Comparison of ENCODE assay signal across 23 mouse cellular contexts in genomic region chr7:142666109-142666508, GRCm38 (mm10). TPM values are rescaled to one million over a fixed set of nuclear protein-coding genes. Genes with fewer than 3 reads are reported as not detected.
DNase-seq lines count a peak whose midpoint lies in the region; ATAC-seq lines count a peak whose summit lies in the region.
"Had no signal": no experiment of that assay in that cellular context is flagged by ENCODE, and none has a peak within 500 bp of the region (broad histone marks: within the 10 kb centered on the region; RNA-seq: fewer than 3 reads in every experiment).

No protein-coding gene starts in this region.

- H3K9me3 ChIP-seq in heart, embryonic 14.5 days (ENCODE audit: control insufficient read depth, low read length), result peaks cover 27% of the 10 kb centered on the region
- H3K9me3 ChIP-seq in liver, embryonic 11.5 days (ENCODE audit: control insufficient read depth, low read length), result peaks cover 17% of the 10 kb centered on the region
- peaks cover 24% of the 10 kb centered on the region for H3K9me3 ChIP-seq in liver, embryonic 12.5 days (replicated peaks)
- H3K9me3 ChIP-seq in embryonic facial prominence, embryonic 15.5 days (replicated peaks), result peaks cover 15% of the 10 kb centered on the region
- peaks cover 14% of the 10 kb centered on the region for H3K9me3 ChIP-seq in limb, embryonic 15.5 days

- H3K27ac ChIP-seq in heart, embryonic 14.5 days (replicated peaks in 1 of 2; ENCODE audit: control insufficient read depth in 1 of 2, insufficient read depth in 1 of 2, low read depth in 2 of 2, low read length in 2 of 2), result peak overlapping the region in 1 of 2 experiments; percentile 80; a peak in 2 of 4 replicates
- H3K27ac ChIP-seq in liver, embryonic 11.5 days (ENCODE audit: low read depth, low read length), result no peak overlapping the region
- H3K27ac ChIP-seq in liver, embryonic 12.5 days, result no peak overlapping the region
- 0 out of 2 replicates have a peak overlapping the region, but pooled peaks have one; percentile 7 for H3K27ac ChIP-seq in embryonic facial prominence, embryonic 15.5 days (replicated peaks)
- H3K27ac ChIP-seq in limb, embryonic 15.5 days, result peak overlapping the region; percentile 39; the same call in 1 of the 2 replicates
- H3K27ac ChIP-seq: forebrain, embryonic 13.5 days; left cerebral cortex, adult 2 months; lung, embryonic 15.5 days; macrophage; midbrain, embryonic 12.5 days had no signal

- peak overlapping the region; percentile 65 for H3K4me2 ChIP-seq in heart, embryonic 14.5 days (ENCODE audit: low read length)
- no peak overlapping the region for H3K4me2 ChIP-seq in liver, embryonic 11.5 days
- no peak overlapping the region for H3K4me2 ChIP-seq in liver, embryonic 12.5 days
- H3K4me2 ChIP-seq in embryonic facial prominence, embryonic 15.5 days (replicated peaks), result no peak overlapping the region
- H3K4me2 ChIP-seq in limb, embryonic 15.5 days, result no peak overlapping the region
- H3K4me2 ChIP-seq: forebrain, embryonic 13.5 days; lung, embryonic 15.5 days; midbrain, embryonic 12.5 days had no signal

- DNase-seq in heart, postnatal 4 days, result no peak
- peak; percentile 30 for DNase-seq in liver, embryonic 11.5 days (ENCODE audit: low spot score)
- no peak for DNase-seq in thymus, postnatal 0 days (ENCODE audit: low spot score)
- DNase-seq: cerebellum, adult 9-10 months; gastrocnemius, postnatal 36 days; retina, postnatal 1 day; right cerebral cortex, postnatal 4 days; thymus, adult 18-20 months had no signal

- peaks cover 45% of the 10 kb centered on the region for H3K27me3 ChIP-seq in heart, embryonic 14.5 days (ENCODE audit: control insufficient read depth, insufficient read depth, low read length)
- H3K27me3 ChIP-seq in liver, embryonic 11.5 days (replicated peaks; ENCODE audit: control insufficient read depth, insufficient read depth, low read length), result peaks cover 58% of the 10 kb centered on the region
- H3K27me3 ChIP-seq in liver, embryonic 12.5 days (replicated peaks), result peaks cover 67% of the 10 kb centered on the region
- H3K27me3 ChIP-seq in embryonic facial prominence, embryonic 15.5 days, result peaks cover 53% of the 10 kb centered on the region
- peaks cover 48% of the 10 kb centered on the region for H3K27me3 ChIP-seq in limb, embryonic 15.5 days

- WGBS in heart, embryonic 14.5 days, result 70% methylated on average over 4 of the region's 4 CpGs
- 65% methylated on average over 4 of the region's 4 CpGs for WGBS in liver, embryonic 11.5 days
- WGBS in liver, embryonic 12.5 days (ENCODE audit: insufficient replicate concordance), result 59% methylated on average over 4 of the region's 4 CpGs
- 63% methylated on average over 4 of the region's 4 CpGs for WGBS in embryonic facial prominence, embryonic 15.5 days
- 64% methylated on average over 4 of the region's 4 CpGs for WGBS in limb, embryonic 15.5 days

- no peak for ATAC-seq in heart, embryonic 14.5 days (ENCODE audit: insufficient number of reproducible peaks, insufficient read depth, low FRiP score, low read depth)
- ATAC-seq in liver, embryonic 11.5 days (replicated peaks; ENCODE audit: low FRiP score), result no peak
- no peak for ATAC-seq in liver, embryonic 12.5 days
- no peak for ATAC-seq in embryonic facial prominence, embryonic 15.5 days (ENCODE audit: insufficient number of reproducible peaks, low FRiP score, low TSS enrichment, low read depth)
- no peak for ATAC-seq in limb, embryonic 15.5 days (ENCODE audit: insufficient number of reproducible peaks, low FRiP score, low TSS enrichment, low read depth)
- ATAC-seq: activated CD4-positive, CD25-positive, alpha-beta regulatory T cell, adult 4 months; forebrain, embryonic 13.5 days had no signal

- 0 out of 4 replicates have a peak, but pooled peaks cover 0 to 5% of the 10 kb centered on the region in 2 experiments for H3K4me1 ChIP-seq in heart, embryonic 14.5 days (ENCODE audit: control insufficient read depth in 2 of 2, insufficient read depth in 2 of 2, low read length in 2 of 2)
- H3K4me1 ChIP-seq in liver, embryonic 11.5 days (replicated peaks; ENCODE audit: control insufficient read depth, insufficient read depth, low read length), result no peaks in the 10 kb centered on the region
- H3K4me1 ChIP-seq in liver, embryonic 12.5 days, result 0 out of 2 replicates have a peak, but pooled peaks cover 3% of the 10 kb centered on the region
- H3K4me1 ChIP-seq in embryonic facial prominence, embryonic 15.5 days, result peaks cover 15% of the 10 kb centered on the region
- H3K4me1 ChIP-seq in limb, embryonic 15.5 days, result peaks cover 18% of the 10 kb centered on the region
- H3K4me1 ChIP-seq: forebrain, embryonic 13.5 days; midbrain, embryonic 12.5 days had no signal

- H3K9ac ChIP-seq in heart, embryonic 14.5 days (ENCODE audit: low read length), result peak overlapping the region; percentile 42; the same call in 1 of the 2 replicates
- no peak overlapping the region for H3K9ac ChIP-seq in liver, embryonic 11.5 days (ENCODE audit: low read depth, low read length)
- H3K9ac ChIP-seq in liver, embryonic 12.5 days, result no peak overlapping the region
- H3K9ac ChIP-seq in embryonic facial prominence, embryonic 15.5 days, result no peak overlapping the region
- no peak overlapping the region for H3K9ac ChIP-seq in limb, embryonic 15.5 days
- H3K9ac ChIP-seq: forebrain, embryonic 13.5 days; lung, embryonic 15.5 days; midbrain, embryonic 12.5 days had no signal

- peaks cover 14% of the 10 kb centered on the region for H3K36me3 ChIP-seq in heart, embryonic 14.5 days (ENCODE audit: control insufficient read depth, insufficient read depth, low read length)
- H3K36me3 ChIP-seq in liver, embryonic 11.5 days (ENCODE audit: control insufficient read depth, insufficient read depth, low read length), result peaks cover 7% of the 10 kb centered on the region; the same call in 1 of the 2 replicates
- peaks cover 23% of the 10 kb centered on the region for H3K36me3 ChIP-seq in liver, embryonic 12.5 days
- 0 out of 2 replicates have a peak, but pooled peaks cover 4% of the 10 kb centered on the region for H3K36me3 ChIP-seq in embryonic facial prominence, embryonic 15.5 days
- 0 out of 2 replicates have a peak, but pooled peaks cover 21% of the 10 kb centered on the region for H3K36me3 ChIP-seq in limb, embryonic 15.5 days
- H3K36me3 ChIP-seq: lung, embryonic 15.5 days; midbrain, embryonic 12.5 days had no signal

- no peak overlapping the region for H3K4me3 ChIP-seq in heart, embryonic 14.5 days (ENCODE audit: control insufficient read depth in 1 of 2, insufficient read depth in 1 of 2, low read depth in 1 of 2, low read length in 2 of 2)
- H3K4me3 ChIP-seq in liver, embryonic 11.5 days (ENCODE audit: low read depth, low read length), result no peak overlapping the region
- no peak overlapping the region for H3K4me3 ChIP-seq in liver, embryonic 12.5 days
- H3K4me3 ChIP-seq in embryonic facial prominence, embryonic 15.5 days (replicated peaks), result peak overlapping the region; percentile 10; the same call in 1 of the 2 replicates
- 0 out of 2 replicates have a peak overlapping the region, but pooled peaks have one; percentile 7 for H3K4me3 ChIP-seq in limb, embryonic 15.5 days
- H3K4me3 ChIP-seq: forebrain, embryonic 13.5 days; left cerebral cortex, adult 2 months; lung, embryonic 15.5 days; midbrain, embryonic 12.5 days had no signal

RNA-seq across cellular contexts. Expression of gene Igf2, which starts 0.5 kb away (rescaled TPM):
- 1,590 and 1,642 TPM in 2 replicates for polyA plus RNA-seq in heart, embryonic 14.5 days (2014; fragmentation: Nextera tagmentation; extraction: Ambion mirVana)
- total RNA-seq in heart, postnatal 4 days (2021), result 1,000 to 10,000 TPM; 1,716 to 1,905 TPM
- 390 and 480 TPM in 2 replicates for polyA plus RNA-seq in liver, embryonic 11.5 days (2014; fragmentation: Nextera tagmentation; extraction: Ambion mirVana)
- polyA plus RNA-seq in liver, embryonic 12.5 days (2016; fragmentation: Nextera tagmentation; extraction: Ambion mirVana), result 354 and 377 TPM in 2 replicates
- 970 and 1,114 TPM in 2 replicates for polyA plus RNA-seq in embryonic facial prominence, embryonic 15.5 days (2015; fragmentation: Nextera tagmentation; extraction: Ambion mirVana)
- 1,279 and 1,432 TPM in 2 replicates for polyA plus RNA-seq in limb, embryonic 15.5 days (2015; fragmentation: Nextera tagmentation; extraction: Ambion mirVana)
- 53.2 and 64.1 TPM in 2 replicates for polyA plus RNA-seq in thymus, postnatal 0 days (2015; fragmentation: Nextera tagmentation; extraction: Ambion mirVana)
- total RNA-seq: neutrophil, adult 5-6 weeks had no signal

RNA-seq across cellular contexts. Expression of gene Gm49394, which starts 3.6 kb away (rescaled TPM):
- 0.04 TPM in 1 of 2 replicates, not detected in the other for polyA plus RNA-seq in heart, embryonic 14.5 days (2014; fragmentation: Nextera tagmentation; extraction: Ambion mirVana)
- total RNA-seq in heart, postnatal 4 days (2021), result under 1 TPM in 1 of 2 experiments, not detected in 1; 0.16 TPM
- not detected in 2 replicates for polyA plus RNA-seq in liver, embryonic 11.5 days (2014; fragmentation: Nextera tagmentation; extraction: Ambion mirVana)
- polyA plus RNA-seq in liver, embryonic 12.5 days (2016; fragmentation: Nextera tagmentation; extraction: Ambion mirVana), result not detected in 2 replicates
- polyA plus RNA-seq in embryonic facial prominence, embryonic 15.5 days (2015; fragmentation: Nextera tagmentation; extraction: Ambion mirVana), result 0.25 and 0.80 TPM in 2 replicates
- polyA plus RNA-seq in limb, embryonic 15.5 days (2015; fragmentation: Nextera tagmentation; extraction: Ambion mirVana), result 0.31 and 0.82 TPM in 2 replicates
- 0.08 TPM in 1 of 2 replicates, not detected in the other for polyA plus RNA-seq in thymus, postnatal 0 days (2015; fragmentation: Nextera tagmentation; extraction: Ambion mirVana)
- total RNA-seq: adrenal gland, postnatal 14 days; neutrophil, adult 5-6 weeks had no signal
- polyA plus RNA-seq: activated CD4-positive, CD25-positive, alpha-beta regulatory T cell, adult 4 months; cortical plate, adult 2 months; hindbrain, embryonic 11.5 days; macrophage; midbrain, embryonic 12.5 days; urinary bladder, adult 2 months had no signal

Comparison
In these comparisons a context has a peak if more than half of its experiments do, and no peak if none do; other contexts are left out.
1. H3K27ac ChIP-seq: peak in embryonic facial prominence, embryonic 15.5 days (single experiment) and limb, embryonic 15.5 days (single experiment); none in liver, embryonic 11.5 days (single experiment) and liver, embryonic 12.5 days (single experiment).
2. H3K4me3 ChIP-seq: peak in embryonic facial prominence, embryonic 15.5 days (single experiment) and limb, embryonic 15.5 days (single experiment); none in heart, embryonic 14.5 days (0 of 2), liver, embryonic 11.5 days (single experiment) and liver, embryonic 12.5 days (single experiment).